Mouse (Mus musculus) heart, postnatal 0 days (tissue): ENCODE results near the gene Prkab2.

ENCODE experiments used
- CTCF ChIP-seq: IDR thresholded peaks from 2 replicates; pipeline ENCODE4 v1.5.1; 2016; ENCODE audit warnings: antibody characterized with exemption, control low read depth, low read depth
- EP300 ChIP-seq: IDR thresholded peaks from 2 replicates; pipeline ENCODE4 v1.6.1; 2016; ENCODE audit warnings: antibody characterized with exemption, low read depth

DNA sequence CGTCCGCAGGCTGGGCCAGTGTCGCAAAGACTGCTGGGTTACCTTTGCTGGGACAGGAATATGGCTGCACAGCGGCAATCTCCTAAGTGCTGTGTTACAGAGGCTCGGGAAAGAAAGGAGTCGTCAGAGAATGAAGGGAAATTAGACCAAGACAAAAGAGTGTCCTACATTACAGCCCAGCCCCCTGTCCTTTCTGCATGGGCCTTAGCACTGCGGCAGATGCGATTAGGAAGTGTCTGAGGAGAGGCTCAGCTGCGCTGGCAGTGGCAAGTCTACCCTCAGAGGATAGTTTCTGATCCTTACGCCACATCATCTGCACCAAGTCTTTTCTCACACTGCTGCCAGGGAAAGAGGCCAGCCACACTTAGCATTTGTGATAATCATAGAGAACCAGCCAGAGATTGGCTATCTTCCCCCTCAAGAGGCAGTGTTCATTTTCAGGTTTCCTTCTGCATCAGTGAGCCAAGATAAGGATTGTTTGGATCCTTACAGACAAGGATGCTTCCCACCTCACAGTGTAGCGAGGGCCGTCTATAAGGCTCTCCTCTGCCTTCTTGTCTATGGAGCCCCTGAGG, 33.5 kb downstream of the Prkab2 start:
- TF ChIP-seq CTCF (no peak), EP300 (no peak)
